Mouse (Mus musculus) kidney, adult 2 months (tissue): ENCODE results near the gene Gm26965. TPM values are rescaled to one million over a fixed set of nuclear protein-coding genes. Genes with fewer than 3 reads are reported as not detected.
A peak's percentile ranks its signal among the peaks of the same experiment; 100 is the strongest.
"Not testable (repeated sequence)": the region's sequence is repeated elsewhere in the genome, so short reads cannot be mapped to it uniquely, and the experiment has no call there.

Source experiments
- DNase-seq: peaks from one replicate; pipeline ENCODE4 v3.0.0; 2021
- H3K27ac ChIP-seq: fragments of 200-500 bp; 2 replicates; pipeline ENCODE4 v1.5.1; 2012; ENCODE audit warnings: low read depth, low read length, control low read depth, inconsistent platforms; ENCODE audit not compliant: insufficient read depth
- H3K27me3 ChIP-seq: fragments of 200-500 bp; replicated peaks from 2 replicates; pipeline ENCODE4 v1.6.1; 2012; ENCODE audit warnings: mild to moderate bottlenecking, moderate library complexity, low read length, inconsistent platforms; ENCODE audit not compliant: control insufficient read depth, insufficient read depth
- H3K36me3 ChIP-seq: fragments of 200-500 bp; 2 replicates; pipeline ENCODE4 v1.6.1; 2012; ENCODE audit warnings: mild to moderate bottlenecking, moderate library complexity, low read length, inconsistent platforms; ENCODE audit not compliant: control insufficient read depth, insufficient read depth
- H3K4me1 ChIP-seq: fragments of 200-500 bp; 2 replicates; pipeline ENCODE4 v1.6.1; 2011; ENCODE audit warnings: low read length; ENCODE audit not compliant: control insufficient read depth, insufficient read depth
- H3K4me3 ChIP-seq: fragments of 200-500 bp; 2 replicates; pipeline ENCODE4 v1.5.1; 2011; ENCODE audit warnings: mild to moderate bottlenecking, low read depth, low read length, control low read depth; ENCODE audit not compliant: insufficient read depth
- CTCF ChIP-seq: fragments of 200-500 bp; conservative IDR thresholded peaks from 2 replicates; pipeline ENCODE4 v1.5.1; 2011; ENCODE audit warnings: low read depth, mild to moderate bottlenecking, control low read depth, low read length, moderate library complexity, mixed read lengths; ENCODE audit not compliant: insufficient read depth, insufficient read length
- POLR2A ChIP-seq: fragments of 200-500 bp; IDR thresholded peaks from one replicate; pipeline ENCODE4 v1.6.1; 2011; ENCODE audit warnings: low read depth, low read length, control low read depth
- WGBS: fragments of 180-500 bp; shearing (Covaris S2); methylation state at CpG from one replicate; pipeline ENCODE4 v1.1.7; 2018; 5-methylcytosine and 5-hydroxymethylcytosine counted together
- polyA plus RNA-seq: library from polyadenylated mRNA; depleted of rRNA; stranded (reverse); fragments of >200 nt; gene quantifications from 2 replicates; pipeline ENCODE4 v1.2.3, GENCODE M21; 2012

The Gm26965 gene
- polyA plus RNA-seq, 1 experiment = not detected

- no peak for DNase-seq
- no peak overlapping the region for H3K27ac ChIP-seq
- H3K27me3 ChIP-seq = no peaks in the 10 kb centered on the region
- H3K4me1 ChIP-seq = no peaks in the 10 kb centered on the region
- 85% methylated on average over 1 of the region's 1 CpGs for WGBS
- TF ChIP-seq CTCF = no peak
- TF ChIP-seq POLR2A = no peak
- 0 out of 2 replicates have a peak, but pooled peaks cover 2% of the 10 kb centered on the region for H3K36me3 ChIP-seq
- no peak overlapping the region for H3K4me3 ChIP-seq
Measured at GRCm38 (mm10) chr13:67500908-67501307, 25.0 kb downstream of the Gm26965 start.

- no peaks in the 10 kb centered on the region for H3K27me3 ChIP-seq
- DNase-seq = peak; percentile 94
- H3K4me1 ChIP-seq = no peaks in the 10 kb centered on the region
- peak within 1 kb of the TSS; percentile 96 for H3K4me3 ChIP-seq
- TF ChIP-seq POLR2A (peak; percentile 41), CTCF (no peak)
- 0 out of 2 replicates have a peak within 1 kb of the TSS, but pooled peaks have one; percentile 26 for H3K27ac ChIP-seq
- under 1% methylated on average over 22 of the region's 22 CpGs for WGBS
- H3K36me3 ChIP-seq = peaks cover 4% of the 10 kb centered on the region
Measured at GRCm38 (mm10) chr13:67500084-67500719, 25.7 kb downstream of the Gm26965 start, which contains the start of gene Zfp58. Gene Zfp58 (minus strand): TSS chr13:67500555.

- Histone ChIP-seq H3K36me3 (peaks cover 33% of the 10 kb centered on the region), H3K27ac (no peak overlapping the region), H3K4me3 (no peak overlapping the region)
Measured at GRCm38 (mm10) chr13:67495631-67496030, 30.3 kb downstream of the Gm26965 start.

GRCm38 (mm10) chr13:67484424-67484811 lies 41.5 kb downstream of the Gm26965 start:
- DNase-seq = no peak
- Histone ChIP-seq H3K4me3 (peak overlapping the region; percentile 80), H3K27me3 (no peaks in the 10 kb centered on the region), H3K4me1 (peaks cover 3% of the 10 kb centered on the region; the same call in 1 of the 2 replicates), H3K36me3 (peaks cover 1% of the 10 kb centered on the region; the same call in 1 of the 2 replicates), H3K27ac (peak overlapping the region; percentile 58)
- WGBS = 36% methylated on average over 8 of the region's 8 CpGs
- TF ChIP-seq CTCF = no peak
- TF ChIP-seq POLR2A = no peak

More at GRCm38 (mm10) chr13:67495631-67496030, 30.3 kb downstream of the Gm26965 start:
- Histone ChIP-seq H3K27me3 (no peaks in the 10 kb centered on the region), H3K4me1 (no peaks in the 10 kb centered on the region)
- TF ChIP-seq CTCF = no peak
- no peak for TF ChIP-seq POLR2A
- DNase-seq = peak; percentile 13
- 90% methylated on average over 1 of the region's 1 CpGs for WGBS

GRCm38 (mm10) chr13:67483625-67484423 lies 42.1 kb downstream of the Gm26965 start, which contains the start of gene Zfp874b:
Gene Zfp874b (minus strand): TSS chr13:67484258.
- Histone ChIP-seq H3K4me3 (peak within 1 kb of the TSS; percentile 80), H3K36me3 (peaks cover 1% of the 10 kb centered on the region; the same call in 1 of the 2 replicates), H3K27me3 (no peaks in the 10 kb centered on the region), H3K27ac (peak within 1 kb of the TSS; percentile 82), H3K4me1 (peaks cover 3% of the 10 kb centered on the region; the same call in 1 of the 2 replicates)
- 2% methylated on average over 20 of the region's 20 CpGs for WGBS
- no peak for TF ChIP-seq CTCF
- TF ChIP-seq POLR2A = no peak
- DNase-seq = peak; percentile 96

- no peaks in the 10 kb centered on the region for H3K27me3 ChIP-seq
- TF ChIP-seq POLR2A (no peak), CTCF (no peak)
- WGBS = 76% methylated on average over 4 of the region's 4 CpGs
- no peak for DNase-seq
- H3K4me1 ChIP-seq = peaks cover 3% of the 10 kb centered on the region; the same call in 1 of the 2 replicates
- peaks cover 5% of the 10 kb centered on the region for H3K36me3 ChIP-seq
- no peak overlapping the region for H3K4me3 ChIP-seq
- no peak overlapping the region for H3K27ac ChIP-seq
Measured at GRCm38 (mm10) chr13:67481528-67481927, 44.4 kb downstream of the Gm26965 start.

GRCm38 (mm10) chr13:67469274-67469673 lies 56.7 kb downstream of the Gm26965 start:
- no peak for DNase-seq
- 82% methylated on average over 3 of the region's 3 CpGs for WGBS
- no peak for TF ChIP-seq CTCF
- no peaks in the 10 kb centered on the region for H3K4me1 ChIP-seq
- no peak overlapping the region for H3K4me3 ChIP-seq
- peaks cover 7% of the 10 kb centered on the region for H3K36me3 ChIP-seq
- no peak overlapping the region for H3K27ac ChIP-seq
- no peaks in the 10 kb centered on the region for H3K27me3 ChIP-seq

GRCm38 (mm10) chr13:67463506-67464185 lies 62.3 kb downstream of the Gm26965 start:
- H3K27ac ChIP-seq, H3K4me3 ChIP-seq, H3K4me1 ChIP-seq, DNase-seq, H3K36me3 ChIP-seq, H3K27me3 ChIP-seq: not testable (repeated sequence)
- WGBS = 78% methylated on average over 3 of the region's 5 CpGs
